Comparison of ENCODE assay signal across 8 mouse cellular contexts in genomic region chr8:120416173-120416521, GRCm38 (mm10).
DNase-seq lines count a peak whose midpoint lies in the region; ATAC-seq and TF ChIP-seq lines count a peak whose summit lies in the region.

No protein-coding gene starts in this region.

- H3K4me1 ChIP-seq in forebrain, embryonic 12.5 days, result peaks cover 98% of the 10 kb centered on the region
- peaks cover 70% of the 10 kb centered on the region for H3K4me1 ChIP-seq in midbrain, embryonic 14.5 days (ENCODE audit: control insufficient read depth, insufficient read depth, low read length)

- WGBS in forebrain, embryonic 12.5 days, result 56% methylated on average over 8 of the region's 8 CpGs
- 46% methylated on average over 8 of the region's 8 CpGs for WGBS in midbrain, embryonic 14.5 days

- DNase-seq in gastrocnemius, adult 2 months, result peak; percentile 56
- DNase-seq in gastrocnemius, adult 8-10 months (ENCODE audit: low spot score in 2 of 2), result no peak
- DNase-seq in kidney, postnatal 36 days, result peak; percentile 29 to 56
- DNase-seq in midbrain, embryonic 14.5 days, result no peak
- no peak for DNase-seq in gastrocnemius, postnatal 25 days

- TF ChIP-seq CTCF in gastrocnemius, adult 2 months (IDR thresholded peaks at IDR 0.05), result no peak

- no peaks in the 10 kb centered on the region for H3K36me3 ChIP-seq in forebrain, embryonic 12.5 days (replicated peaks)
- no peaks in the 10 kb centered on the region for H3K36me3 ChIP-seq in midbrain, embryonic 14.5 days (ENCODE audit: control insufficient read depth, insufficient read depth, low read length)

- H3K4me2 ChIP-seq in forebrain, embryonic 12.5 days, result peak overlapping the region; percentile 43
- peak overlapping the region; percentile 40 for H3K4me2 ChIP-seq in midbrain, embryonic 14.5 days (ENCODE audit: low read length)

- intact Hi-C loops in gastrocnemius, adult 2 months (cut with DNase I), result loop anchor here (5.0 kb wide), 1 partner anchor 121 kb away; no protein-coding TSS in a partner anchor

- H3K9ac ChIP-seq in forebrain, embryonic 12.5 days, result no peak overlapping the region
- H3K9ac ChIP-seq in midbrain, embryonic 14.5 days (replicated peaks; ENCODE audit: low read length), result no peak overlapping the region; the same call in 1 of the 2 replicates

- peaks cover 27% of the 10 kb centered on the region for H3K27me3 ChIP-seq in forebrain, embryonic 12.5 days
- H3K27me3 ChIP-seq in midbrain, embryonic 14.5 days (ENCODE audit: control insufficient read depth, insufficient read depth, low read length), result no peaks in the 10 kb centered on the region

- ATAC-seq in forebrain, embryonic 12.5 days (ENCODE audit: low FRiP score), result peak; percentile 24; the same call in 1 of the 2 replicates
- no peak; the same call in 1 of the 2 replicates for ATAC-seq in midbrain, embryonic 14.5 days (ENCODE audit: low FRiP score, low TSS enrichment)
- no peak; the same call in 1 of the 2 replicates for ATAC-seq in granulocyte monocyte progenitor cell, adult 5-6 weeks (replicated peaks; ENCODE audit: poor library complexity, severe bottlenecking)
- ATAC-seq in monocyte, adult 5-6 weeks (replicated peaks; ENCODE audit: insufficient number of reproducible peaks, low FRiP score, low TSS enrichment, poor library complexity, severe bottlenecking), result no peak

- H3K9me3 ChIP-seq in forebrain, embryonic 12.5 days, result no peaks in the 10 kb centered on the region
- H3K9me3 ChIP-seq in midbrain, embryonic 14.5 days (ENCODE audit: control insufficient read depth, low read length), result no peaks in the 10 kb centered on the region

- peak overlapping the region; percentile 87 for H3K27ac ChIP-seq in gastrocnemius, adult 2 months
- peak overlapping the region; percentile 99 for H3K27ac ChIP-seq in forebrain, embryonic 12.5 days
- peak overlapping the region; percentile 96 for H3K27ac ChIP-seq in midbrain, embryonic 14.5 days (replicated peaks; ENCODE audit: low read depth, low read length)

- H3K4me3 ChIP-seq in gastrocnemius, adult 2 months, result peak overlapping the region; percentile 61
- H3K4me3 ChIP-seq in forebrain, embryonic 12.5 days (replicated peaks), result no peak overlapping the region
- H3K4me3 ChIP-seq in midbrain, embryonic 14.5 days (replicated peaks; ENCODE audit: low read depth, low read length), result no peak overlapping the region

Comparison
In these comparisons a context has a peak if more than half of its experiments do, and no peak if none do; other contexts are left out.
1. DNase-seq: peak in gastrocnemius, adult 2 months (single experiment) and kidney, postnatal 36 days (2 of 2); none in gastrocnemius, adult 8-10 months (0 of 2), midbrain, embryonic 14.5 days (single experiment) and gastrocnemius, postnatal 25 days (single experiment).
2. Peak in every context shown above with its lines, with median percentiles within 50 percentile points of each other: H3K27ac ChIP-seq.